Mouse (Mus musculus) liver, postnatal 0 days (tissue): ENCODE results near the gene Scube3.

Experiments used
- CTCF ChIP-seq: sonication (generic); IDR thresholded peaks from 2 replicates; pipeline ENCODE4 v1.5.1; 2016; ENCODE audit warnings: antibody characterized with exemption, low read depth
- EP300 ChIP-seq: IDR thresholded peaks from 2 replicates; pipeline ENCODE4 v1.6.1; 2016; ENCODE audit warnings: antibody characterized with exemption, low read depth, mild to moderate bottlenecking

DNA sequence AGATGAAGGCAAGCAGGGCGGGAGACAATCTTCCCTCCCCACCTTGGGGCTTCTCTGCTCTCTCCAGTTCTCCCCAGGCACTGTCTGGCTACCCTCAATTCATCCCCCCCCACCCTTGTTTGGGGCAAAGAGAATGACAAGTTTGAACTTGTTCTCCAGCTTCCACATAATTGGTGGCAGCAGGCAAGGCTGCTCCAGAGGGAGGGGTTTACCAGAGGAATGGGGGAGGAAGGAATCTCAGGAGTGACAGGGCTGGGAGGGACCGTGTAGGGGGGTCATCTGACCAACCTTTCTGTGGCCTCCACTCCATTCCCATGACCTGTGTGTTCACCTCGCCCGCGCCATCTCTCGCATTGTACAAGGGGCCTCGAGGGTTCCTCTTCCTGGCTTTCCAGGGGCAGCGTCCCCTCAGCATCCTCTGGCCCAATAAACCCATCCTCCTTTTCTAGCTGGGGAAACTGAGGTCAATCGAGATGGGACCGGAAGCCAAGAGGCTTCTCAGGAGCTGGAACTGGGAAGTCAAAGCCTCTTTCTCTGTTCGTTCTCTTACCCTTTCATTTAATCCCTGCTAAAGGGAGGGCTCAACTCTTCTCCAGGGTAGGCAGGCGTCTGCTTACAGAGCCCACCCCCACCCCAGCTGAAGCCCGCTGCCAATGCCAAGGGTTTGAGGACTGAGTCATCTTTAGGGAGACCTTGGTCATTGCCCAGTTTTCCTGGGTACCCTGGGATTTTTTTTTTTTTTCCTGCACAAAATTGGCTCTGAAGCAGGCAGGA is 1.3 kb upstream of the Scube3 start:
- no peak for TF ChIP-seq EP300
- no peak for TF ChIP-seq CTCF
